Mouse (Mus musculus) limb, embryonic 10.5 days (tissue): ENCODE results near the gene Mpzl2. TPM values are rescaled to one million over a fixed set of nuclear protein-coding genes. Genes with fewer than 3 reads are reported as not detected.

ENCODE experiments used
- DNase-seq: peaks from one replicate; pipeline ENCODE4 v3.0.0-alpha.2; 2017; ENCODE audit warnings: low spot score
- H3K27ac ChIP-seq: fragments of 300-500 bp; sonication (generic); 2 replicates; pipeline ENCODE4 v1.5.1; 2016; ENCODE audit warnings: mild to moderate bottlenecking
- H3K27me3 ChIP-seq: fragments of 300-500 bp; sonication (generic); 2 replicates; pipeline ENCODE4 v1.6.1; 2016; ENCODE audit warnings: low read depth, mild to moderate bottlenecking; ENCODE audit not compliant: poor library complexity, severe bottlenecking
- H3K36me3 ChIP-seq: fragments of 300-500 bp; sonication (generic); 2 replicates; pipeline ENCODE4 v1.6.1; 2016; ENCODE audit warnings: mild to moderate bottlenecking, moderate library complexity
- H3K4me1 ChIP-seq: fragments of 300-500 bp; sonication (generic); 2 replicates; pipeline ENCODE4 v1.6.1; 2016
- H3K4me3 ChIP-seq: fragments of 300-500 bp; sonication (generic); 2 replicates; pipeline ENCODE4 v1.5.1; 2016; ENCODE audit warnings: mild to moderate bottlenecking, moderate library complexity
- H3K9me3 ChIP-seq: fragments of 300-500 bp; sonication (generic); replicated peaks from 2 replicates; pipeline ENCODE4 v1.6.1; 2016; ENCODE audit warnings: mild to moderate bottlenecking
- WGBS: fragments of 180-500 bp; shearing (Covaris S2); methylation state at CpG from one replicate; pipeline ENCODE4 v1.1.7; 2016; 5-methylcytosine and 5-hydroxymethylcytosine counted together
- polyA plus RNA-seq: library from polyadenylated mRNA; unstranded; fragments of >200 nt; fragmentation: Nextera tagmentation; extraction: Ambion mirVana; gene quantifications from 2 replicates; pipeline ENCODE4 v1.2.1, GENCODE M21; 2016

Gene Mpzl2
- polyA plus RNA-seq, 1 experiment from 2014 or later, result 13.6 TPM

GRCm38 (mm10) chr9:45041131-45041838, 1.7 kb downstream of the Mpzl2 start:
- Histone ChIP-seq H3K4me3 (peak overlapping the region; percentile 3; the same call in 1 of the 2 replicates), H3K9me3 (no peaks in the 10 kb centered on the region), H3K4me1 (peaks cover 38% of the 10 kb centered on the region), H3K27ac (0 out of 2 replicates have a peak overlapping the region, but pooled peaks have one; percentile 8), H3K36me3 (no peaks in the 10 kb centered on the region), H3K27me3 (peaks cover 69% of the 10 kb centered on the region)
- peak; percentile 50 for DNase-seq
- WGBS, result 35% methylated on average over 17 of the region's 17 CpGs

- Histone ChIP-seq H3K27me3 (peaks cover 69% of the 10 kb centered on the region), H3K4me3 (peak overlapping the region; percentile 55), H3K9me3 (no peaks in the 10 kb centered on the region), H3K27ac (peak overlapping the region; percentile 75), H3K4me1 (peaks cover 38% of the 10 kb centered on the region), H3K36me3 (no peaks in the 10 kb centered on the region)
- WGBS, result 4% methylated on average over 20 of the region's 20 CpGs
- DNase-seq, result peak; percentile 70
Observed at GRCm38 (mm10) chr9:45042056-45042720, 2.6 kb downstream of the Mpzl2 start.

- Histone ChIP-seq H3K9me3 (no peaks in the 10 kb centered on the region), H3K27ac (peak overlapping the region; percentile 75), H3K4me3 (peak overlapping the region; percentile 55), H3K36me3 (no peaks in the 10 kb centered on the region), H3K4me1 (peaks cover 38% of the 10 kb centered on the region), H3K27me3 (peaks cover 69% of the 10 kb centered on the region)
- WGBS, result 1% methylated on average over 10 of the region's 10 CpGs
- DNase-seq, result peak; percentile 68
Observed at GRCm38 (mm10) chr9:45042947-45043346, 3.3 kb downstream of the Mpzl2 start.

DNA sequence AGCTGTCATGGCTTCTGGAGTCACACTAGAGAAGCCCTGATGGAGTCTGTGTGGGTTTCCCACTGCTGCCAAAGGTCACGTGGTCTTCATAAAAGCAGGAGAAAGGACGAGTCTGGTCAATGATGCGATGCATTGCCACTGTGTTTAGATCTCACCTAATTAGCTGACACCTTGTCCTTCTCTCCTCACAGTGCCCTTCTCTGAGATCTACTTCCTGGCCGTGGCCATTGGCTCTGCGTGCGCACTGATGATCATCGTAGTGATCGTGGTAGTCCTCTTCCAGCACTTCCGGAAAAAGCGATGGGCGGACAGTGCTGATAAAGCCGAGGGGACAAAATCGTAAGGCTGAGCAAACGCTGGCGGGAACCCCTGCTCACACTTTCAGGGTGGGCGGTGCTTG, 7.4 kb downstream of the Mpzl2 start:
- whole genome bisulfite sequencing, result 90% methylated on average over 16 of the region's 16 CpGs
- no peaks in the 10 kb centered on the region for H3K9me3 ChIP-seq
- no peak overlapping the region for H3K27ac ChIP-seq
- peaks cover 30% of the 10 kb centered on the region for H3K27me3 ChIP-seq
- peaks cover 22% of the 10 kb centered on the region for H3K4me1 ChIP-seq
- no peak overlapping the region for H3K4me3 ChIP-seq
- 0 out of 2 replicates have a peak, but pooled peaks cover 4% of the 10 kb centered on the region for H3K36me3 ChIP-seq
- DNase-seq, result no peak

DNA sequence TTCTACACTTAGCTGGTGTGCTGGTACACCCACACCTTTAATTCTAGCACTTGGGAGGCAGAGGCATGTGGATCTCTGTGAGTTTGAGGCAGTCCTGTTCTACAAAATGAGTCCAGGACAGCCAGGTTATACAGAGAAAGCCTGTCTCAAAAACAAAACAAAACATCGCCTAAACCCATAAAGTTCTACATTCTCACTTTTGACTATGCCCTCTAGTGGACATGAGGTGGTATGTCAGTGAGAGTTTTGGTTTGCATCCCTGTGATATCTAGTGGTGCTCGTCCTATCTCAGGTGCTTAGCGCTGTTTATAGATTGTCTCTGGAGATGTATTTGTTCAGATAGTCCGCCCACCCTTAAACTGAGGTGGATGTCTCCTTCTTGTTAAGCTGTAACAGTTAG, 8.9 kb downstream of the Mpzl2 start:
- 39% methylated on average over 4 of the region's 4 CpGs for WGBS
- DNase-seq, result no peak
- no peak overlapping the region for H3K4me3 ChIP-seq
- H3K27ac ChIP-seq, result no peak overlapping the region
- peaks cover 6% of the 10 kb centered on the region for H3K4me1 ChIP-seq
- peaks cover 14% of the 10 kb centered on the region for H3K27me3 ChIP-seq
- no peaks in the 10 kb centered on the region for H3K9me3 ChIP-seq
- 0 out of 2 replicates have a peak, but pooled peaks cover 4% of the 10 kb centered on the region for H3K36me3 ChIP-seq

DNA sequence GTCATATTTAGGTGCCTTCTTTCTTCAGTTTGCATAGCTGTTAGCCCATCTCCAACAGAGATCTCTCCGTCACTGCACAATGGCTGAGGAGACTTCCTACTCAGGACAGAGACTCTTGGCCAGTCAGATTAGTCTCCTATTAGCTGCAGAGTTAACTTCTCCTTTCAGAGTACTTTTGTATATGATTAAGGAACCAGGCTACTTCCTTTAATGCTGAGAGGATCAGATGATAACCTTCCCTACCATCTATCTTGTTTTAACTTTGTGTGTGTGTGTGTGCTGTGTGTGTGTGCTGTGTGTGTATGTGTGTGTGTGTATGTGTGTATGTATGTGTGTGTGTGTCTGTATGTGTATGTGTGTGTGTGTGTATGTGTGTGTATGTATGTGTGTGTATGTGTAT, 10.1 kb downstream of the Mpzl2 start:
- no peak overlapping the region for H3K4me3 ChIP-seq
- peaks cover 2% of the 10 kb centered on the region; the same call in 1 of the 2 replicates for H3K27me3 ChIP-seq
- DNase-seq, result no peak
- 0 out of 2 replicates have a peak, but pooled peaks cover 4% of the 10 kb centered on the region for H3K36me3 ChIP-seq
- H3K9me3 ChIP-seq, result no peaks in the 10 kb centered on the region
- no peak overlapping the region for H3K27ac ChIP-seq
- H3K4me1 ChIP-seq, result no peaks in the 10 kb centered on the region
- WGBS, result 94% methylated on average over 1 of the region's 1 CpGs

DNA sequence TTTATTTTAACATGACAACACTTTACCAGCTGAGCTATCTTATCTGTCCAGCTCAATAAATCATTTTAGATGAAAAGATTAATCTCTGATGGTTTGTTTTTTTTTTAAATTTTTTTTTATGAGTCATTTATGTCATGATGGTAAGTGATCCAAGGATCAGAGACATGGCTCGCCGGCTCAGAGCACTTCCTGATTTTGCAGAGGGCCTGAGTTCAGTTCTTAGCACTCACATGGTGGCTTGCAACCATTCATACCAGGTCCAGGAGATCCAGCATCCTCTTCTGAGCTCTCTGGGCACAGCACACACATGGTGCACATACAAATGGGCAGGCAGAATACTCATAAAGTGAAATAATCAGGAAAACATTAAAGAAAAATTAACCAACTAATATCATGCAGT, 10.7 kb downstream of the Mpzl2 start:
- Histone ChIP-seq H3K4me3 (no peak overlapping the region), H3K9me3 (no peaks in the 10 kb centered on the region), H3K27me3 (no peaks in the 10 kb centered on the region), H3K27ac (no peak overlapping the region), H3K36me3 (0 out of 2 replicates have a peak, but pooled peaks cover 4% of the 10 kb centered on the region), H3K4me1 (no peaks in the 10 kb centered on the region)
- no peak for DNase-seq
- WGBS, result 93% methylated on average over 2 of the region's 2 CpGs

GRCm38 (mm10) chr9:45055082-45055713, 15.6 kb downstream of the Mpzl2 start, which contains the start of gene Mpzl3:
TSS of gene Mpzl3 (plus strand) at chr9:45055186.
- Histone ChIP-seq H3K27ac (peak within 1 kb of the TSS; percentile 94), H3K27me3 (no peaks in the 10 kb centered on the region), H3K4me3 (peak within 1 kb of the TSS; percentile 68), H3K9me3 (no peaks in the 10 kb centered on the region), H3K4me1 (peaks cover 21% of the 10 kb centered on the region), H3K36me3 (0 out of 2 replicates have a peak, but pooled peaks cover 2% of the 10 kb centered on the region)
- WGBS, result under 1% methylated on average over 33 of the region's 33 CpGs
- DNase-seq, result peak; percentile 94

GRCm38 (mm10) chr9:45058304-45058940, 18.8 kb downstream of the Mpzl2 start:
- H3K27me3 ChIP-seq, result no peaks in the 10 kb centered on the region
- H3K36me3 ChIP-seq, result no peaks in the 10 kb centered on the region
- H3K4me3 ChIP-seq, result no peak overlapping the region
- no peak for DNase-seq
- H3K9me3 ChIP-seq, result no peaks in the 10 kb centered on the region
- H3K27ac ChIP-seq, result 0 out of 2 replicates have a peak overlapping the region, but pooled peaks have one; percentile 46
- H3K4me1 ChIP-seq, result peaks cover 25% of the 10 kb centered on the region
- WGBS, result 20% methylated on average over 5 of the region's 5 CpGs

GRCm38 (mm10) chr9:45060151-45060550, 20.6 kb downstream of the Mpzl2 start:
- 45% methylated on average over 7 of the region's 7 CpGs for WGBS
- Histone ChIP-seq H3K4me3 (no peak overlapping the region), H3K36me3 (no peaks in the 10 kb centered on the region), H3K9me3 (no peaks in the 10 kb centered on the region), H3K27me3 (no peaks in the 10 kb centered on the region), H3K27ac (peak overlapping the region; percentile 40; the same call in 1 of the 2 replicates), H3K4me1 (peaks cover 25% of the 10 kb centered on the region)
- no peak for DNase-seq

- Histone ChIP-seq H3K36me3 (no peaks in the 10 kb centered on the region), H3K27ac (no peak overlapping the region), H3K4me3 (no peak overlapping the region), H3K4me1 (peaks cover 25% of the 10 kb centered on the region), H3K9me3 (no peaks in the 10 kb centered on the region), H3K27me3 (no peaks in the 10 kb centered on the region)
- 59% methylated on average over 3 of the region's 3 CpGs for WGBS
- DNase-seq, result no peak
Observed at GRCm38 (mm10) chr9:45062677-45063076, 23.1 kb downstream of the Mpzl2 start.

DNA sequence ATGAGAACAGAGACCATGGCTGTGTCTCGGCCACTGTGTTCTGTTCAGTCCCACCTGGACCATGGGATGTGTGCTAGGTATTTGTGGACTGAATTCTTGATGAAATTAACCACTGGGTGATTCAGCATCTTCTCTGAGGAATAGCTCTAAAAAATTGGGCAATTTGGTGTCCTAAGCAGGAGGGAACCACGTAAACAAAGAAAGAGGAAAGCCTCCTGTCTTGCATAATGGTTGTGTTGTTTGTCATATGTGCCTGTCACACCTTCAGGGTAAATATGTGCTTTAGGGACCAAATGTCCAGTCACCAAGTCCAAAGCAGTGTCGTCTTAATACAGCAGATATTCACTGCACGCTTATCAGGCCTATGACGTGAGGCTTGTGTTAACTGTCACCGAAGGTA, 24.8 kb downstream of the Mpzl2 start:
- Histone ChIP-seq H3K36me3 (no peaks in the 10 kb centered on the region), H3K4me1 (peaks cover 9% of the 10 kb centered on the region), H3K9me3 (no peaks in the 10 kb centered on the region), H3K27ac (no peak overlapping the region), H3K27me3 (no peaks in the 10 kb centered on the region), H3K4me3 (no peak overlapping the region)
- 88% methylated on average over 6 of the region's 6 CpGs for WGBS
- DNase-seq, result no peak
